In the genomic region with DNA sequence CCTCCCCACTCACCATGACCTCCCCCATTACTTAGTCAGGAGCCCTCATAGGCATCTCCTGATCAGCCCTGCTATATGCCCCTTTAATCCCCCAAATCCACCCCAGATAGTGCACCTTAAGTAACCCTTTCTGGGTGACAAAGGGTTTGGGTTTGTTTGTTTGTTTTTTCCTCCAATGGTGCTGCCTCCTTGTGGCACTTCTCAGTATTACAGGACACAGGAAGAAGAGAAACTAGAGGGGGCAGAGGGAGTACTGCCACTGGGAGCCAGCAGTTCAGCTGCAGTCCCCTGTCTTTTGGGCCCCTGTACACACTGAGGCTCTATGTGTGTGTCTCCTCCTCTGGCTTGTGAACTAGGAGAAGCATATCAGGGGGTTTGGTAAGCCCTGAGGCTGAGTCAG, we compare ENCODE assay signal across 9 mouse cellular contexts. TPM values are rescaled to one million over a fixed set of nuclear protein-coding genes. Genes with fewer than 3 reads are reported as not detected.
A peak's percentile ranks its signal among the peaks of the same experiment; 100 is the strongest.
DNase-seq lines count a peak whose midpoint lies in the region; ATAC-seq and TF ChIP-seq lines count a peak whose summit lies in the region.
"Had no signal": no experiment of that assay in that cellular context is flagged by ENCODE, and none has a peak within 500 bp of the region (broad histone marks: within the 10 kb centered on the region; RNA-seq: fewer than 3 reads in every experiment).

No protein-coding gene starts in this region.

- 0 out of 2 replicates have a peak, but pooled peaks have one; percentile 1 for ATAC-seq in frontal cortex, adult (ENCODE audit: low TSS enrichment)
- ATAC-seq in lung, embryonic 14.5 days (ENCODE audit: insufficient read depth) = no peak

- H3K4me2 ChIP-seq in lung, embryonic 14.5 days = no peak overlapping the region

- no peaks in the 10 kb centered on the region for H3K9me3 ChIP-seq in lung, embryonic 14.5 days (ENCODE audit: low read depth, low read length)
- H3K9me3 ChIP-seq: megakaryocyte, embryonic 14.5 days had no signal

- no peak overlapping the region for H3K4me3 ChIP-seq in lung, embryonic 14.5 days (ENCODE audit: low read depth, low read length)
- H3K4me3 ChIP-seq in olfactory bulb, adult 2 months (ENCODE audit: insufficient read depth, low read depth, low read length) = no peak overlapping the region
- H3K4me3 ChIP-seq: megakaryocyte, embryonic 14.5 days had no signal

- H3K36me3 ChIP-seq in lung, embryonic 14.5 days (ENCODE audit: insufficient read depth) = no peaks in the 10 kb centered on the region

- no peak for TF ChIP-seq POLR2A in olfactory bulb, adult 2 months (IDR thresholded peaks at IDR 0.05; ENCODE audit: insufficient read depth, low read depth, low read length)

- peaks cover 10% of the 10 kb centered on the region for H3K4me1 ChIP-seq in lung, embryonic 14.5 days (ENCODE audit: insufficient read depth)
- H3K4me1 ChIP-seq in olfactory bulb, adult 2 months (ENCODE audit: control insufficient read depth, insufficient read depth, low read length) = peaks cover 36% of the 10 kb centered on the region

- H3K27ac ChIP-seq in lung, embryonic 14.5 days (ENCODE audit: low read depth) = no peak overlapping the region
- H3K27ac ChIP-seq in olfactory bulb, adult 2 months (ENCODE audit: insufficient read depth, low read depth, low read length) = no peak overlapping the region

- peak; percentile 61 for TF ChIP-seq CTCF in lung, embryonic 14.5 days (IDR thresholded peaks at IDR 0.05; ENCODE audit: low read depth)
- peak; percentile 21; the same call in 1 of the 2 replicates for TF ChIP-seq CTCF in olfactory bulb, adult 2 months (IDR thresholded peaks at IDR 0.05; ENCODE audit: insufficient read depth, low read depth, low read length)

- DNase-seq in frontal cortex, adult 2 months (ENCODE audit: extremely low spot score in 1 of 2, low spot score in 1 of 2) = no peak
- no peak for DNase-seq in lung, embryonic 14.5 days
- no peak for DNase-seq in lung, adult 18-20 months
- peak; percentile 74 for DNase-seq in R1 (ENCODE audit: low read depth, low spot score)
- DNase-seq in right cerebral cortex, adult 2 months (ENCODE audit: low spot score in 2 of 2) = no peak
- no peak for DNase-seq in urinary bladder, postnatal 25 days (ENCODE audit: low spot score)

- no peaks in the 10 kb centered on the region for H3K27me3 ChIP-seq in lung, embryonic 14.5 days (ENCODE audit: insufficient read depth, low read length)

- no peak overlapping the region for H3K9ac ChIP-seq in lung, embryonic 14.5 days

RNA-seq across cellular contexts. Expression of gene Fam49a, which starts 51.5 kb away (rescaled TPM):
- 65.5 and 77.3 TPM in 2 replicates for polyA plus RNA-seq in frontal cortex, adult 2 months (2012; rRNA removed)
- polyA plus RNA-seq in lung, embryonic 14.5 days (2014; fragmentation: Nextera tagmentation; extraction: Ambion mirVana) = 14.9 and 17.9 TPM in 2 replicates
- polyA plus RNA-seq in olfactory bulb, adult 2 months (2012; ENCODE audit: insufficient read depth, insufficient read length, low replicate concordance, missing spikeins) = not detected in 2 replicates

Comparison
In these comparisons a context has a peak if more than half of its experiments do, and no peak if none do; other contexts are left out.
1. RNA of gene Fam49a, which starts 51.5 kb away (polyA plus RNA-seq): 65.5 to 77.3 TPM in frontal cortex, adult 2 months and 14.9 to 17.9 TPM in lung, embryonic 14.5 days; not detected in olfactory bulb, adult 2 months; every median in the first group is over 10 times any median in the second.